Mouse (Mus musculus) fibroblast of lung, adult 2 months (primary cell): ENCODE results near the gene Slamf6.

ENCODE experiments used
- DNase-seq: peaks from one replicate; pipeline ENCODE4 v3.0.0-alpha.2; 2011; ENCODE audit warnings: low read depth

Gene Slamf6

DNA sequence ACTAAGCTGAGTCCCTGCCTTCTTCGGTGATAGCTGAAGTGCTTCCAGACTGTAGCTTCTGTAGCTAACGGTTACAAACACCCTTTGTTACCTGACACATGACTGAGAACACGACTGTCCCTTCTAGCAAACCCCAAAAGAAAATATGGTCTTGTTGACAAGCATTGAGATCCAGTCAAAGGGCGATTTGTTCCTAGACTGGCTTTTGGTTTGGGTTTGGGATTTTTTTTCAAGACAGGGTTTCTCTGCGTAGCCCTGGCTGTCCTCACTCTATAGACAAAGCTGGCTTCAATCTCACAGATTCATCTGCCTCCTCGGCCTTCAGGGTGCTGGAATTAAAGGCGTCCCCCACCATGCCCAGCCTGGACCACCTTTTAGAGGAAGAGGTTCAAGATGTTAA lies 79.4 kb downstream of the Slamf6 start:
- no peak for DNase-seq

DNA sequence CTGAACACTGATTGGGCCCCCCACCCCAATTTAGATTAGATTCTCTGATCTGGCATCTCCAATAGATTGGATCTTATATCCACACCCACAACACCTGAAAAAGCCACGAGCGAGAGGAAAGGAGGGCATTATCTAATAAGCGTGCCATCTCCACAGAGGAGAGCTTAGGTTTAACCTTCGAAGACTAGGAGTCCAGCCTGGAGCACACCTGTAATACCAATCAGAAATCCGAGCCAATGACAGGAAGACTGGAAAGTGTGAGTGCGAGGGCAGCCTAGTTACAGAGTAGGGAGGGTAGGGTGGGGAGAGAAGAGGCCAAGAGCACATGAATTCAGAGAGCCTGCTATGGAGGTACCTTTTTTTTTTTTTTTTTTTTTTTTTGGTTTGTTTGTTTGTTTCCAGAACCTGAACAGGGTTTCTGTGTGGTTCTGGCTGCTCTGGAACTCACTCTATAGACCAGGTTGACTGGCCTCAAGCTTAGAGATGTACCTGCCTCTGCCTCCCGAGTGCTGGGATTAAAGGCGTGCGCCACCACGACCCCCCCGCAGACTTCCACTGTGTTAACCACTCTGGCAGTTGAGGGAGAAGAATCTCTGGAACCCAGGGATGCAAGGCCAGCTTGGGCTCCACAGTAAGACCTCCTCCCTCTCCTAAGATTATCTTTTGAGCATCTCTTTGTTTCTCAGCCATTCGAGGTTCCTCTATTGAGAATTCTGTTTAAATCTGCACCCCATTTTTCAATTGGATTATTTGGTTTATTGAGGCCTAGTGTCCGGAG lies 81.7 kb downstream of the Slamf6 start:
- DNase-seq: no peak

DNA sequence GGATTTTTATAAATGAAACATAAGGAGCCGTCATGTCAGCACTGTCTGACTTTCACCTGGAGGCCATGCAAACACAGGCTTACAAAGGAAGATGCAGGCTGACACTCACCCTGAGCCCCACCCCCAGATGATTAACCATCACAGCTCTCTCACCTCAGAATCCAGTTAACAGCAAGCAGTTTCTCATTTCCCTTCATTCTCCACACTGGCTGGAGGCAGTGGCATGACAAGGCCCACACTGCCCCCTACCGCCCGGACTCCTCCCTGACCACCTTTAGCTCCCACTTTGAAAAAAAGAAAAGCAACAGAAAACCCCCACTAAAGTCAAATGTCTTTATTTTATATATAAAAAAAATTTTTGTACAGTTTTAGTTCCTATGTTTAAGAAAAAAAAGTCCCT lies 83.3 kb downstream of the Slamf6 start:
- DNase-seq: no peak

DNA sequence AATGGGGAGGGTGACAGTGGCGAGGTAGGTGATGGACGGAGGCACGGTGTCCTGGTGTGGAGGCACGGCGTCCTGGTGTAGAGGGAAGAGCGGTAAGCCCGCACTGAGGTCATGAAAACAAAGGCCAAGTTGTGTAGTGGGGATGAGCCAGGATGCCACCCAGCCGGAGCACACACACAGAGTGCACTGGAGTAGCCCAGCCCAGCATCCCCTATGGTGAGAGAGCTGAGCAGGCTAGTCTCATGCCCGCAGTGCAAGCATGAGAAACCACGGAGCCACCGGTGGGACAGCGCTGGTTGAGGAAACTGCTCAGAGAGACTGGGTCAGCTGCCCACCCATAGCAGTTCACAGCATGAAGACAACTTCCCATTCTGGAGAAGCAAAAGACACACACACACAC lies 84.3 kb downstream of the Slamf6 start:
- DNase-seq: no peak
